Mouse (Mus musculus): ENCODE data around the gene Ptgis.

Ptgis gene

DNA sequence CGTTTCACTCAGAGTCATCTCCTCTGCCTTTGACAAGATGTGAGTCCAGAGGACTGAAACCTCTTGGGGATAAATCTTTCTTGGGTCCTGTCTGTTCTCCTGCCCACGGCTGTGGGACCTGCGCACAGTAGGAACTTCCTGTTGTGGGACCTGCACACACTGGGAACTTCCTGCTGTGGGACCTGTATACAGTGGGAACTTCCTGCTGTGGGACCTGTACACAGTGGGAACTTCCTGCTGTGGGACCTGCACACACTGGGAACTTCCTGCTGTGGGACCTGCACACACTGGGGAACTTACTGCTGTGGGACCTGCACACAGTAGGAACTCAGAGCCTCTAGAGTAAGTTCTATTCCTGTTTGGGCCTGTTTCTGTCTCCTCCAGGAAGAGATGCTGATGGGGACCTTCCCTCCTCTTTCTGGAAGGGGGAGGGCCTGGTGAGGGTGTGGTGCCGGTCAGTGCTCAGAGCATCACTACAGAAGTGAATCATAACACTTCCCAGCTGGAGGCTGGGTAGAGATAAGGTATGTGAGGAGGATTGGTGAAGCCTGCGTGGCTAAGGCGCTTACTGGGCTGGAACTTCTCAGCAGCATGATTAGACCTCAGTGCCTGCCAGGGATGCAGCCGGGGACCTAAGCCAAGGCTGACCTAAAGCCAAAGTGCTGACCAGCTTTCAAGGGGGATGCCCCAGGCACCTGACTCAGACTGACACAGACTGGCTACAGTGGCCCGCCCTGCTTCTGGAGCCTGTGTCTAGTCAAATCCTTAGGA is 22.8 kb upstream of the Ptgis start:
- no peak for DNase-seq (ENCODE audit: low spot score)

DNA sequence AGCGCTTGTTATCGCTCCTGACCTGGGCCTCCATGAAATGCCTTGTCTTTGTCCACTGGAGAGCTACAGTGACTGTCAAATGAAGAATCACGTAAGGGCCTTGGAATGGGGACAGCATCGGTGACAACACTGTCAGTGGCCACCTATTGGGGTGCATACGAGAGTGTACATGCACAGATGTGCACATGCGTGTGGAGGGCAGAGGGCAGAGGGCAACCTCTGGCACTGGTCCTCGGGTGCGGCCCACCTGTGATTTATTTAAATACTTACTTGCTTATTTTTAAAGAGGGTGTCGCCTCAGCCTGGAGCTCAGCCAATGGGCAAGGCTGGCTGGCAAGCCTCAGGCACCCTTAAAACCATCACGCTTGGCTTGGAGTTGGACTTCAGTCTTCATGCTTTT is 22.0 kb upstream of the Ptgis start:
- no peak for DNase-seq (ENCODE audit: low spot score)

DNA sequence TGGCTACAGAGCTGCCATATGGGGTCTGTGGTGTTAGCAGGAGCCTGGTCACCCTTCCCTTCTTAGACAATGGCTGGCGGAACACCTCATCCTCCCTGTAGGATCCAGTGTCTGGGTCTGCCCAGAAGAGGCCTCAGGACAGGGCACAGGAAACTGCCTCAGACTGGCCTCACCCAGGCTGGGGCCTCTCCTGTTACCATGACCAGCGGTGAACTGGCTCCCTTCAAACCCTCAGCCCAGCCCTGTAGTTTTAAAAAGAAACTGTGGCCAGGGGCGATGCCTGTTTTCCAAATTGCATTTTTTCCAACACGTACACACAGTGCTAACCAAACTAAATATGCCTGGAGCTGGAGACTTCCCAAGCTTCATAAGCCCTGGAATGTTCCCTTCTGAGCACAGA is 20.7 kb upstream of the Ptgis start:
- no peak for DNase-seq (ENCODE audit: low spot score)

DNA sequence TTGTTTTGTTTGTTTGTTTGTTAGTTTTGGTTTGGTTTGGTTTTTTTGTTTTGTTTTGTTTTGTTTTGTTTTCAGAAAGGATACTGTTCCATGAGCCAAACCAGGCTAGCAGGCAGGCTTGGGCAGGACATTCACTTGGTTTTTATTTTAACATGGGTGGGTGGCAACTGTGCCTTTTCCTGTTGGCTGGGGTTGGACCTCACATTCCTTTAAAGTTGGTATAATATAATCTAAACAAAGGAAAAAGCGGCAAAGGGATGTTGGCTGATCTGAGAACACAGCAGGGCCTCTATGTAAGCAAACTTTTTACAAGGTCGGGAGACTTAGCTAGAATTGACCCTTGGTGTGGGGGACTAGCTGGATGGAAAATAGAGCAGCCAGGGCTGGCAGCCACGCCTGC is 17.4 kb upstream of the Ptgis start:
- no peak for DNase-seq (ENCODE audit: low spot score)

DNA sequence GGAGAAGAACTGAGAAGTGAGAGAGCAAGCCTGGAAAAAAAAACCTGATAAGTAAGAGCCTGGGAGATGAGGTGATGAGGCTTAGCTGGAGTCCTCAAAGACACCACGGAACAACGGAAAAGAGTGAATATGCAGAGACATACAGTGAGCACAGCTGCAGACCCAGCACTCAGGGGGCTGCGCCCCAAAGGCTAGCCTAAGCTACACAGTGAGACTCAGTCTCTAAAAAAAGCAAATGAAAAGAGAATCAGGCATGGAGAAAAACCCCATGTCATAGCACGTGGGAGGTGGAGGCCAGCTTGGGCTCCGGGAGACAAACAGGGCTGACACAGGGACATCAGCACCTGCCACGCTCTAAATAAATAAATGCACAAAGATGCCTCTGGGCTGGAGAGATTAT is 14.4 kb upstream of the Ptgis start:
- no peak for DNase-seq (ENCODE audit: low spot score)

DNA sequence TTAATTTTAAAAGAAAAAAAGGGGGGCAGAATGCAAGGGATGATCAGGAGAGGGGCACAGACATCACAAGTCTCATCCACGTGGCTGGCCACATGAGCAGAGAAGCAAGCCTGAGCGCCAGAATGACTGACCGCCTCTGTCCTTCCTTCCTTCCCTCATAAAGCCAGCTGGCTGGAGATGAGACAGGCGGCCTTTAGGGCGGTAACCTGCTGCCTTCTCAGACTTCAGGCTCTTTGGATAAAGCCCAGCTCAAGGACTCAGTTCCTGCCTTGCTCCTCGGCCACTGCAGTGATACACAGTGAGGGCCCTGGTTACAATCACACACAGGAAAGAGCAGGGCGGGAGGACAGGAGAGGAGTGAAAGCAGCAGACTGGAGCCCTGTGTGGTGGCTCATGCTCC is 13.8 kb upstream of the Ptgis start:
- DNase-seq (ENCODE audit: low spot score), result no peak

DNA sequence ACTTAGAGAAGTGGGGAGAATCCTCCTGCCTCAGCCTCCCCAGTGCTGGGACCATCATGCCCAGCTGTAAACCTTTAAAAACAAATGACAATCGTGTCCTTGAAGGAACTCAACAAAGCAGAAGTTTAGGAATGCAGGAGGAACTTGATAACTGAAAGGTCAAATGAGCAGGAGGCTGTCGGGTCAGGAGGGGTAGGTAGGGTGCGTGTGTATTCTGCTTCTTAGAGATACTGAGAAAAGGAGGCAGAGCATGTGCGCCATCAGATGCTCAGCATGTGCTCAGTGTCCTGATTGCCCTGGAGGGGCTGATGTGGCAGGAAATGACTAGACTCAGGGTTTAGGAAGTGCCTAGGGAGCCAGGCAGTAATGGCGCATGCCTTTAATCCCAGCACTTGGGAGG is 13.1 kb upstream of the Ptgis start:
- no peak for DNase-seq (ENCODE audit: low spot score)

DNA sequence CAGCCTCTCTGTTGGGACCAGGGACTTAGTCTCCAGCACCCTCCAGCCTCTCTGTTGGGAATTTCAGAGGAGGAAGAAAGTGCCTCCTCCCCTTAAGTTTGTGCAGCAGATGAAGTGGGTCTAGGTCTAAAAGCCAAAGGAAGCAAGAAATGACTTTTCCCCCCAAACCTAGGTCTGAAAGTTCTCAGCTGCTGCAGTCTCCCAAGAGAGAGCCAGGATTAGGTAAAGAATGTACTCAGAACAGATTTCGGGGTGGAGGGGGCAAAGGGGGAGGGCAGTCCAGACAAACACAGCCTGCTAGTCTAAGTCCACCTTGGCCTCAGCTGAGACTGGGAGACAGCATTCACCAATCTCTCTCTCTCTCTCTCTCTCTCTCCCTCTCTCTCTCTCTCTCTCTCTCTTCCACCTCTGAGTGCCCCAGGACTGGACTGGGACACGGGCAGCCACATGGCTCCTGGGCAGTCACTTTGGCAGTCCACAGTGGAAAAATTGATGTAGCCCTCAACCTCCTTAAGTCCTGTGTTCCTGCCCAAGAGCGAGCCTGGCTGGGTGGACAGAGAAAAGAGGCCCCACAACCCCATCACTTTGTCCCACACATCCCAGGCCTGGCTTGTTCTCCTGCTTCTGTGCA is 11.8 kb upstream of the Ptgis start:
- no peak for DNase-seq (ENCODE audit: low spot score)

DNA sequence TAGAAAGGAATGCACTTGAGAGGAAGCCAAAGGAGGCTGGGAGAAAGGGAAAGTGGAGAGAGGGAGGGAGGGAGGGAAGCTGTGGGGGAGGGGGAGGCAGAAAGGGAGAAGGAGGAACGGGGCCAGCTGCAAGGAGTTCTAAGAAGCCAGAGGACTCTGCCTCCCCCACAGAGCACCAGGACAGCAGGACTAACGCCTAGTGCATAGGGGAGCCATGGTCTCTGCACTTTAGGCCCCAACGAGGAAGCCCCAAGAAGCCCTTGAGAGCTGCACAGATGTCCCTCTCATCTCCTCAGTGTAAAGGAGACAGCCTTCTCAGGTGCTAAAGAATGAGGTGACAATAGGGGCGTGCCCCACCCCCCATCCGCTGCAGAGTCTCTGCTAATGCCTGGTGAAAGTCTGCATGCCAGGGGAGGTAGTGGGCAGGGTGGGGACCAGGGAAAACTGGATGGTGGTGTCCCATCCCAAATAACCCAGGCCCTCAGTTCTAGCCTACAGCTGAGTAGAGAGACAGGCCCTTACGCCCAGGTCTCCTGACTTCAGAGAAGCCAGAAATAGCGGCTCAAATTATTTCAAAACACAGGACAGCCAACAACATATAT is 10.4 kb upstream of the Ptgis start:
- DNase-seq (ENCODE audit: low spot score), result no peak

DNA sequence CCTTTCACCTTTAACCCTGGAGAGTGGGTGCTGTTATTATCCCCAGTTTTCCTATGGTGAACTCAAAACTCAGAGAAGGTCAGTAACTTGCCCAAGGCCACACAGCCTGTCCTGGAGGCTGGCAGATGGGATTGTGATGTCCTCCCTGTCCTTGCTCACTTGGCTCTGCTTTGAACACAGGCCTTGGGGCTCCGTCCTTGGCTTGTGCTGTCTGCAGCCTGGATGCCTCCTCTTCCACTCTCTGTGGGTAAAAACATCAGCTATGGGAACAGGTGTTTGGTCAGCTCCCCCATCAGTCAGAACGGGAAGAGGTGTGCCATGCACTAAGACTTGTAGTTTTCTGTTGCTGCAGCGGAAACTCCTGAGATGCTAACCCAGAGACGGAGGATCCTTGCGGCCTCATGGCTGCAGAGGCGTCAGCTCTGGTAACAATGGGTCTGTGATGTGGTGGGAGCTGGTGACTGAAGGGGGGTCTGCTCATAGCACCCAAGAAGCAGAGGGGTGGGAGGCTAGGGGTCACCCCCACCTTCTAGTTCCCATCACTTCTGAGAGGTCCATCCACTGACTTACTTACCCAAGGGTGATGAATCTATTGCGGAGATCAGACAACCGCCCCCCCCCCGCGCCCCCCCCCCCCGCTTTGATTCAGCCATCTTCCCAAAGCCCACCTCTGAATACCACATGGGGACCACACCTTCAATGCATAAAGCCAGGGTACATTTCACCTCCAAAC is 9.8 kb upstream of the Ptgis start:
- DNase-seq (ENCODE audit: low spot score), result no peak

DNA sequence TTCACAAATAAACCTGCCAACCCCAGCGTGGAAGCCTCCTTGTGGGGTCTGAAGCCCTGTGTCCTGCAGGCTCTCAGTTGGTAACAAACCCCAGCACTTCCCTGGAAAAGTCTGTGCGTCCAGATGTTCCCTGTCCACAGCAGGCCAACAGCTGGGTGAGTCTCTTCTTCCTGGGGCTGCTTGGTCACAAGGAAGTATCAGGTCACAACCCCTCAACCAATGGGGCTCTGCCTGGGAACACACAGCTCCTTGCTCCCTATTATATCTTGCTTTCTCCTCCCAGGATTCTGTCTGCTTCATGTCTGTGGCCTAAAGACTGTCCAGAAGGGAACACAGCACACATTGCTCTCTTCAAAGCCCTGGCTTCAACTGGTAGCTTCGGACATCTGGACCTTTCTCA is 9.2 kb upstream of the Ptgis start:
- DNase-seq (ENCODE audit: low spot score), result no peak

DNA sequence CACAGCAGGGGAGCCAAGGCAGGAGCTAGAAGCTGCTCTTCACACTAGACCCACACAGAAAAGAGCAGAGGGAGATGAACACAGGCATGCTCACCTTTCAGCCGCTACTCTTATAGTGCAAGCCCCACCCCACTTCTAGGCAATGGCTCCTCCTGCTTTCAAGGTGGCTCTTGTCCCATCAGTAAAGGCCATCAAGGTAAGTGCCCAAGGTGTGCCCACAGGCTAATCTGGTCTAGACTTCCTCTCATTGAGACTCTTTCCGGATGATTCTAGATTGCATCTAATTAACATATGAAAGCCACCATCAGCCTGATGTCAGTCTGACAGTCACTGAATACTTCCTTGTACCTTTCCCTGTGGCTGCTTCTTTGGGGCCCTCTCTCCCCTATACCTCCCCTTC is 7.4 kb upstream of the Ptgis start:
- DNase-seq (ENCODE audit: low spot score), result no peak

DNA sequence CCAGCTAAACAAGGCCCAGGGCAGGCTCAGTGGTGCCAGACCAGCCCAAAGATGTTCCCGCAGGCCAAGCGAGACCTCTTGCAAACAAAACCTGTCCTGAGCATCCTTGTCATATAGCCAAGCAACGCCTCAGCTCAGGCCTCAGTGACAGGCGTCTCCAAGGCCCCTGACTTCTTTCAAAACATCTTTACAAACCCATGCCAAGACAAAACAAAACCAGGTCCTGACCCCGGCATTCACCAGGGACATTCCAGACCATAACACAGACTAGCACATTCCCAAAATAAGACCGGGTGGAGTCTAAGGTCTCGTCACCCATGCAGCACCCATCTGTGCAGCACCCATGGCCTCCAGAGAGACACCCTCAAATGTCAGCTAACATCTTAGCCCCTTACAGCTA is 6.3 kb upstream of the Ptgis start:
- DNase-seq (ENCODE audit: low spot score), result no peak

DNA sequence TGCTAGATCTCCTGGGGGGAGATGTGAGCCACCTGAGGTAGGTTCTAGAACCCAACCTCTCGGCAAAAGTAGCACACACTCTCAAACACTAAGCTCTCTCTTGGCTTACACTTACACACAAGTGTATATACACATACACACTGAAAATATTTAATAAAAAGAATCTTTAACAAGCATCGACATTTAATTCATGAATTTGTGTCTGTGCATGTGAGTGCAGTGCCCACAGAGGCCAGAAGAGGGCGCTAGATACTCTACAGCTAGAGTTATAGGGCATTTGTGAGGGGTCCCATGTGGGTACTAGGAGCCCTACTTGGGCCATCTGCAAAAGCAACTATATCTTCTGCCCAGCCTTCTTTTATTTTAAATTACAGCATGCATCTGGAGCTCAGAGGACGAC is 4.5 kb upstream of the Ptgis start:
- DNase-seq (ENCODE audit: low spot score), result no peak

DNA sequence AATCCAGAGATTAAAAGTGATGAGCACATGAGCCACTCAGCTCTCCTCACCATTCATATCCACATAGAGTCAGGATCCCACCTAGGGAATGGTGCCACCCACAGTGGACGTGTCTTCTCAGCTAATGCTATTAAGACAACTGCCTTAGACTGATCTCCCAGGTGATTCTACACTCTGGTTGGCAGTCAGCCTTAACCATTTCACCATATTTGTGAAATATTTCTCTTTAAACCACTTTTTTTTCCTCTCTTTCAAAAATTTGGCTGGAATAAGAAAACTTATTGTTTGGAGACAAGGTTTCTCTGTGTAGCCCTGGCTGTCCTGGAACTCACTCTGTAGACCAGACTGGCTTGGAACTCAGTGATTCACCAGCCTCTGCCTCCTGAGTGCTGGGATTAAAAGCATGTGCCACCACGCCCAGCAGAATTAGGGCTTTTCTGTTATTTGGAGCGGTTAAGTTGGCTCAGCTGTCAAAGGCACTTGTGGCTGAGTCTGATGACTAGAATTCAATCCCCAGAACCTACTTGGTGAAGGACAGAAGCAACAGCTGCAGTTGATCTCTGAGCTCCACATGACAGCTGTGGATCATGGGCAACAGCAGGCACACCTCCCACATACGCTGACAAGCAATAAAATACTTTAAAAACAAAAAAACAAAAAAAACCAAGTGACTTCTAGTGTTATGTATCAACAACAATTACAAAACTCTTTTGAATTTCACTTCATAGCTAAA is 3.6 kb upstream of the Ptgis start:
- no peak for DNase-seq (ENCODE audit: low spot score)

DNA sequence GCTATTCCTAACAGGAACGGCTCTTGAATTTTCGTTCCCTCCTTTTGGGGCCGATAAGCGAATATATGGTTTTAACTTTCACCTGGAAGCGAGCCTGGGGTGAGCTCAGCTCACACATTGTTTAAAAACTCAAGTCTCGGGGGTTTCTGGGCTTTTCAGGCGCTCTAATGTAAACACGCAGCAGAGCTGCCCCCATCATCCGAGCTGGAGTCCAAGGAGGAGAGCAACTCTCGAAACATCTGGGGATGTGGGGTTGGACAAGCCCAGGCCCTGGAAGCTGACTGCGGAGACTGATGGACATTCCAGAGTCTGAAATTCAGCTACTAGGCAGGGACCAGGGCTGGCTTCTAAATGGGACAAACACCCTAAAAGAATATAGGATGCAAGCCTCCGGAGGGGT is 1.1 kb downstream of the Ptgis start:
- no peak for DNase-seq (ENCODE audit: low spot score)

DNA sequence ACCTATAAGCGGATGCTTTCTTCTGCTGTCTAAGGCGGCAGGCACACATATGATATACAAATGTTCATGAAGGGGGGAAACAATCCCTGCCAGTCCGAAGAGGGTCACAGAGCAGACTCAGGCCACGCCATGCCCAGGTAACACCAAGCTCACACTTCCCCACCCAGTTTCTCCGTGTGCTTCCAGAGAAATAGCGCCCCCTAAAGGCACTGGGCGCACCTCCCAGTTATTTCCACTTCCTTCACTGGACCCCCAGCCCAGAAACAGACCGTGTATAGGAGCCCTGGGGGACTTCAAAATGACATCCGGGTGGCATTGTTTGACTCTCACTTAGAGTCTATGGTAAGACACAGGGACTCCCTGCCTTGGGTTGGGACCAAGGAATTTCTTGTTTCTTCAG is 3.2 kb downstream of the Ptgis start:
- no peak for DNase-seq (ENCODE audit: low spot score)

DNA sequence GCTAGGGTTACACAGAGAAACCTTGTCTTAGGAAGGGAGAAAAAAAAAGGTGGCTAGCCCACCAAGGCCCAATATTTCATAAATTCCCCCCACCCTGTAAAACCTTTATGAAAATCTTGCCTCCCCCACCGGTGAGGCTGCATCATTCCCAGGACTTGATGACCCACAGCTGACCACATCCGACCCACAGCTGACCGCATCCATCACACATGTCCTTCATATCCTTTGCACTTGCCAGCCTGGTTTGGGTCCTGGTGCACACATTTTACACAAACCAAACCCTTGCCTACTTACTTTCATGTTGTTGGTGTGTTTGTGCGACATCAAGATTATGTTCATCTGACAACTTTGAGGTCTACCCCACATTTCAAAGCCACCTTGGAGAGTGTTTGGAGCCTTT is 4.2 kb downstream of the Ptgis start:
- no peak for DNase-seq (ENCODE audit: low spot score)

DNA sequence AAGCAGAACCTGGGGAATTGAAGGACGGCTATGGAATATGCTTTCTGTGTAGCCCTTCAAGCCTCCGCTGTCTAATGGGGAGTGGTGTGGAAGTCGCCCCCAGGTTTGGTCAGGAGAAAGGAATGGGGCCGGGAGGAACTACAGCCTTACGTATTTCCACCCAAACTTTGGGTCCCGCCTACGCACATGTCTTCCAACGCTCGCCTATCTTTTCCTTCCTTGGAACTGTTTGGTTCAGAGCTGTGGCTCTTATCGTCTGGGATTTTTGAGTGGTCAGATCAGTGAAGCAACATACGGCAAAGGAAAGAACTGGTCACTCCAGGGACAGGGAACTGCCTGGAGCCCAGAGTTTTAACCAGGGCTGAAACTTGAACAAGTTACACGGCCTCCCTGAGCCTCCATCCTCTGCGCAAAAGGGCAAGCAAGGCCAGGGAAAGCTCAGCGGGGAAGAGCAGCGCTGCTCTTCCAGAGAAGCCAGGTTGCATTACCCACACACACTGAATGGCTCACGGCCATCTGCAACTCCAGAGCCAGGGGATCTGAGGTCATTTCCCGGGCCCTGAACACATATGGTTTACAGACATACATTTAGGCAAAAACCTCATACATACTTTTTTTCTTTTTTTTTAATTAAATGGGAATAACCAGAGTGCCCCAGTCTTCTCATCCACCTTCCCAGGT is 4.9 kb downstream of the Ptgis start:
- no peak for DNase-seq (ENCODE audit: low spot score)

DNA sequence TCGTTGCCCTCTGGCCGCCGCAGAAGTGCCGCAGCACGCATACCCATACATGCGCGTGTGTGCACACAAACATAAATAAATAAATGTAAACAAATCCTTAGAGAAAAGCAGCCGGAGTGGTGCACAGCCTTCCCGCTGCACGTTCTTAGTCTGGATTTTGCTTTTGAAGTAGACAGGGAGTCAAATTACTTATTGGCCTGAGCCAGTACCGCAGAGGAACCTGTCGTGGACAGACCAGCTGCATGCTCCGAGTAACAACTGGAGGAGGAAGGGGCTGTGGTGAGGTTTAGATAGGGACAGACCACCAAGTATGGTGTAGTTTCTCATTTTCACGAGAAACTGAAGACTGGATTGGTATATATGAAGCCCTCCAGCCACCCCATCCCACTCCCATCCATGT is 6.6 kb downstream of the Ptgis start:
- DNase-seq (ENCODE audit: low spot score), result no peak

DNA sequence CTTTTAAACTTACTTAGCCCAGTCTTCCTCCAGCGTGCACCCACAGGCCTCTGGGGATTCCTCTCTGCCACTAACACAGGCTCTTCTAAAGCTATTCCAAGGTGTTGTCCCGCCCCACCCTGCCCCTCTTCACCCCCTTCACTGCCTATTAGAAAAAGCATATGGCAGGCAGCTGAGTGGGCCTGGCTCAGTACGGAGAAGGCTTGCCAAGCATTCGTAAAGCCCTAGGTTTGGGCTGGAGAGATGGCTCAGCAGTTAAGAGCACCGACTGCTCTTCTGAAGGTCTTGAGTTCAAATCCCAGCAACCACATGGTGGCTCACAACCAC is 7.4 kb downstream of the Ptgis start:
- no peak for DNase-seq (ENCODE audit: low spot score)
